Mouse (Mus musculus) embryonic stem cell, embryonic (primary cell): ENCODE results near the gene A930004D18Rik.

Source experiments
- CTCF ChIA-PET, 4 experiments: fragments of 300-600 bp in 2 of 4; fragments of 350-600 bp in 2 of 4; sonication (Branson Sonifier 250); formaldehyde crosslinking; loops; one replicate each; lab custom pipeline; 2022; ENCODE audit warnings: inconsistent platforms in 2 of 4; lab: Charles Lee
- POLR2A ChIA-PET, 4 experiments: fragments of 300-600 bp in 2 of 4; fragments of 350-600 bp in 2 of 4; sonication (Branson Sonifier 250); formaldehyde crosslinking; loops; one replicate each; lab custom pipeline; 2022; ENCODE audit warnings: antibody characterized with exemption in 4 of 4, inconsistent platforms in 1 of 4; lab: Charles Lee

A930004D18Rik gene

DNA sequence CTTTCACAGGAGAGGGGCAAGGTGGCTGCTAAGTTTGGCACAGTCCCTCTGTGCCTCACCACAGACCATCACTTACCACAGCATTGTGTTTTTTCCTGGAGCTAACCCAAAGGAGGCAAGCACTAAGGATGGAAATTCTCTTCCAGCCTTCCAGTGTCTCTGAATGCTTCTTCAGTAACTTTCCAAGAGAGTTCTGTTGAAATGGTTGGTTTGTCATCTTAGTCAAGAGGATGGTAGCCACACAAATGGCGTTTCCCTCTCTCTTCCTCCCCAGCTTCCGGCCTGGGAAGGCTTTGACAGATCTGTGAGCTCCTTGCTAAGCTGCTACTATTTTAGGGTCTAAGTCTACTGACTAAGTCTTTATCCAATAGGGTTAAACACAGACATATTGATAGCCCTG is at the start of gene A930004D18Rik:
Gene A930004D18Rik, minus strand, starts transcription at position 247 of the 400 bp plus-strand sequence.
- POLR2A ChIA-PET, result interaction anchor here (0.6 to 8.8 kb wide), 13 partner anchors 9 to 549 kb away, joined by 3 to 85 read pairs (median 5); partner anchors contain the start of gene Skida1 (in 2 of the 4)

DNA sequence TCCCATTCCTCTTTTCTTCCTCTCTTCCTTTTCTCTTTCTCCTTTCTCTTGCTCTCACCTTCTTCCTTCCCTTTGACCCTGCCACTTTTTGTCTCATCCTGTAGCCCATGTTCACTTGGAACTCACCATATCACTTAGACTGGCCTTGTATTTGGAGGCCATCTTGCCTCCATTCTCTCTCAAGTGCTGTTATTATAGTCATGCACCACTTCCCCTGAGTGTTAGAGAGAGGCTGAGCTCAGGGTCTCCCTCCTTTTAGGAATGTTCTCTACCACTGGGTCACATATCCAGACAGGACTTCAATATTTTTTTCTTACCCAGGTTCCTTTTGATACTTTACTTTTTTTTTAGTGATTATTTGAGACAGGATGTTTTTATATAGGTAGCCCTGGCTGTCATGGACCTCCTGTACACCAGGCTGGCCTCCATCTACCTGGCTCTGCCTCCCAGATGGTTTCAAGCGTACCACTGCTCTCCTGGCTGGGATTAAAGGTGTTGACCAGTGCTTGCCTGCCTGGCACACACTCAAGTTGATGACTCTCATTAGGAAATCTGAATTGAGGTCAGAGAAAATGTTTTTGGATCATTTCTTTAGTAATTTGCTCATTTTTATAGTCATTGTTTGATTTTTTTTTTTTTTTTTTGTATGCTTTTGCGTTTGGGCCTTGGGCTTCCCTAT is 42.8 kb upstream of the A930004D18Rik start:
- POLR2A ChIA-PET, result interaction anchor here in 2 of 4 experiments (1.1 to 1.5 kb wide), 3 partner anchors 11 to 144 kb away, joined by 3 to 6 read pairs (median 6); no protein-coding TSS in a partner anchor
- CTCF ChIA-PET, result no interaction called here

More for the DNA sequence above, at the start of gene A930004D18Rik:
- CTCF ChIA-PET, result interaction anchor here in 2 of 4 experiments (0.6 to 1.2 kb wide), 4 partner anchors 14 to 102 kb away, joined by 3 to 4 read pairs (median 4); no protein-coding TSS in a partner anchor

DNA sequence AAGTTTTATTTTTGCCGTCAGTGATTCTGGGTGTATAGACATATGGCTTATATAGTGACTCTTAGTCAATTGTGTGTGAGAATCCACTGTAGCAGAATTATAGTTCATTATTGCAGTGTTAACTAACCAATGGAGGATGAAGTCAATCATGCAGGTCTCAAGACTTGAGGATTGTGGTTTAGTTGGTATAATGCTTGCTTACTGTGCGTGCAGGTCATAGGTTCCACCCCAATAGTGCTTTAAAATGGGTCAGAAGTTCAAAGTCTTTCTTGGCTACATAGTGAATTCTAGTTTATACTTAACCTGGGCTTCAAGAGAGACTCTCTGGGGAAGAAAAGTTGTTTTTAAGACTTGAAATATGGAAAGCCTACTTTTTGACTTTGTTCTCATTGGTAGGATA is 34.4 kb upstream of the A930004D18Rik start:
- CTCF ChIA-PET, result no interaction called here
- POLR2A ChIA-PET, result interaction anchor here in 2 of 4 experiments (0.7 to 4.0 kb wide), 10 partner anchors 9 to 45 kb away, joined by 3 to 30 read pairs (median 4); no protein-coding TSS in a partner anchor

DNA sequence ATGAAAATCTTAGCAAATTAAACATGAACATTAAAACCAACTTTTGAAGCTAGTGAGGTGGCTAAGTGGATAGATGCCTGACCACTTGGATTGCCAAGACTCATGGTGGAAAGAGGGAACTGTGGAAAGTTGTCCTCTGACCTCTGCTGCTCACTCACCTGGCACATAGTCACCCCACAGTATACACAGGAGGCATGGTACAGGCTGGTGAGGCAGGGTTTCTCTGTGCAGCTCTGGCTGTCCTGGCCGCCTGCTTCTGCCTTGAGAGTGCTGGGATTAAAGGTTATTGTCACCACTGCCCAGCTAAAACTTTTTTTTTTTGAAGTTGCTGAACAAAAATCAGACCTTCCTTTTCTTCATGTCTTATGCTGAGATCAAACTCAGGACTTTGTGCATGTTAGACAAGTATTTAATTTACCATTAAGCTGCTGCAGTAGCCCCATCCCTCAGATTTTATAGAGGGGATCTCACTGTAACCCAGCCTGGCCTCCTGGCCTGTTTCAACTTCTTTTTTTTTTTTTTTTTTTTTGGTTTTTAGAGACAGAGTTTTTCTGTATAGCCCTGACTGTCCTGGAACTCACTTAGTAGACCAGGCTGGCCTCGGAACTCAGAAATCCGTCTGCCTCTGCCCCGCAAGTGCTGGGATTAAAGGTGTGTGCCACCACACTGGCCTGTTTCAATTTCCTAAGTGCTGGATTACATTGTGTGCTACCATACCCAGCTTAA is 30.7 kb upstream of the A930004D18Rik start:
- POLR2A ChIA-PET, result interaction anchor here in 3 of 4 experiments (0.6 to 2.4 kb wide), 29 partner anchors 9 to 137 kb away, joined by 3 to 13 read pairs (median 4); partner anchors contain the start of gene Skida1 (in 2 of the 3)
- CTCF ChIA-PET, result interaction anchor here in 1 of 4 experiments (0.7 to 0.9 kb wide), 3 partner anchors 41 to 101 kb away, joined by 3 to 6 read pairs (median 5); no protein-coding TSS in a partner anchor

DNA sequence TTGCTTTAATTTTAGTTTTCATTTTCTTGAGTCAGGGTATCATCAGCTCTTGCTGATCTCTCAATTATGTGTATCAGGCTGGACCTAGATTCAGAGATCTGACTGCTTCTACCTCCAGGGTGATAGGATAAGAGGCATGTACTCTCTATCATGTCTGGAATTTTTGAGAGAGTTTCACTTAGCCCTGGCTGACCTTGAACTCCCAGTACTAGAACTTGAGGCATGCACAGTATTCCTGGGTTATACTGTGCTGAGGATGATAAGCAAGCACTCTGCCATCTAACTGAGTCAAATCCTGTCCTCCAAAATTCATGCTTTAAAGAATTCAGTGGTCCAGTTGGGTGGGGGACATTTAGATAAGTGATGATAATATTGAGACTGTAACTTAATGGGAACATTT is 28.9 kb upstream of the A930004D18Rik start:
- POLR2A ChIA-PET, result interaction anchor here in 2 of 4 experiments (0.6 to 4.8 kb wide), 18 partner anchors 9 to 131 kb away, joined by 3 to 30 read pairs (median 3); partner anchors contain the start of gene Mllt10 (in 1 of the 2)
- CTCF ChIA-PET, result no interaction called here

DNA sequence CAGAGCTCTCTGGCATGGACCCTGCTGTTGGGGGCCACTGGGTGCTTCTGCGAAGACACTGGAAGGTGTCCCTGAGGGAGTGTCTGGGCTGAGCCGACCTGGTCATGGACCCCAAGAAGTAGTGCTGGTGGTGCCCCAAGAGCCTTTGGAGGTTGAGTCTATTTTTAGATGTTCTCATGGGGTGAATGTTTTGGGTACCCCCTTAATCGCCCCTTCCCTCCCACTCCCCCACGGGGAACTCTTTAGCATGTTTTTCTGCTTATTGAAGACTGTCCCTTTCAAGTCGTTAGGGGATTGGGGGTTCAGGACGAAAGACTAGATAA is 28.1 kb upstream of the A930004D18Rik start:
- POLR2A ChIA-PET, result interaction anchor here in 3 of 4 experiments (0.6 to 4.8 kb wide), 19 partner anchors 10 to 130 kb away, joined by 3 to 38 read pairs (median 4); partner anchors contain the start of genes Mllt10 (in 1 of the 3) and Skida1 (in 1 of the 3)
- CTCF ChIA-PET, result no interaction called here

DNA sequence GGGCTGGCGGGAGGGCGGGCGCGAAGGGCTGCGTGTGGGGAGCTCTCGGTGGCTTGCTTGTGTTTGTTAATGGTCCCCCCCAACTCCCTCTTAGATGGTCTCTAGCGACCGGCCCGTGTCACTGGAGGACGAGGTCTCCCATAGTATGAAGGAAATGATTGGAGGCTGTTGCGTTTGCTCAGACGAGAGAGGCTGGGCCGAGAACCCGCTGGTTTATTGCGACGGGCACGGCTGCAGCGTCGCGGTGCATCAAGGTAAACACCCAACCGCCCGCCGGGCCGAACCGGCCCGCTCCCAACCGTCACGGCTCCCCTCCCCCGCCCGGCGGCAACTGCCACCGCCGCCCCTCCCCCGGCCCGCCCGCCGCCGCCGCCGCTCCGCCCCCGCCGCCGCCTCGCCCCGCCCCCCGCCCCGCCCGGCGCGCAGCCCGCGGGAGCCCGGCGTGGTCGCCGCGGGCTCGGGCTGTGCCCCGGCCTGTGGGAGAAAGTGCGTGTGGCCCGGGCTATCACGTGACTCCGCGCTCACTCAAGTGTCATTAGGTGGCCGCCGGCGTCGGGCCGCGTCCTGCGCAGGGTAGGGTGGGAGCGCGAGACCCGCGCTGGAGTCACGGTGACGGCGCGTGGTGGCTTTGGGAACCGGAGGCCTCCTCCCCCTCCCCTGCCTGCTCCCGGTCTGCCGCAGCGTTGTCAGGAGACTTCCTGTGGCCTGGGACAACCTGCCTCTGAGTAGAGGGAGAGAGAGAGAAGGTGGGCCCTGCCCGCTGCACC is 27.6 kb upstream of the A930004D18Rik start:
- CTCF ChIA-PET, result no interaction called here
- POLR2A ChIA-PET, result interaction anchor here in 3 of 4 experiments (0.7 to 4.8 kb wide), 23 partner anchors 9 to 129 kb away, joined by 3 to 38 read pairs (median 4); partner anchors contain the start of genes Skida1 (in 2 of the 3) and Mllt10 (in 1 of the 3)

DNA sequence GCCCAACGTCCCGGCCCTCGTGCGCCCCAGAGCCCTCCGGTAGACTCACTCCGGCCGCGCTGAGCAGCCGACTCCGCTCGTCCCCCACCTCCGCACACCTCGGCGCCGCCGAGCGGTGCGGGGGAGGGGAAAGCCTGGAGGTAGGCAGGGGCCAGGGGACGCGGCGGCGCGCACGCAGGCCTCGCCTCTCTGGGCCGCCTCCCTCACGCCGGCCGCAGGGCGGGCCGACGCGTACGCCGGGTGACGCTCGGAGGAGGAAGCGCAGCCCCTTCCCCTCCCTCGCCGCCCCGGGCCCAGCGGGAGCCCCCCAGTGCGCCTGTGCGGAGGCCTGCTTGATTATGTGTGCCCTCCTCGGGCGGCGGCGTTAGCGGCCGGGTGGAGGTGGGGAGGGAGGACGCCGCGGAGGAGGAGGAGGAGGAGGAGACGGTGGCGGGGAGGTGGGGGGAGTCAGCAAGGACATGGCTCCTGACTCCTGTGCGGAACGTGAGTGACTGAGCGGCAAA is 26.9 kb upstream of the A930004D18Rik start:
- ChIA-PET CTCF (no interaction called here), POLR2A (interaction anchor here (0.9 to 4.8 kb wide), 35 partner anchors 8 to 180 kb away, joined by 3 to 38 read pairs (median 4); partner anchors contain the start of genes Skida1 (in 3 of the 4) and Mllt10 (in 1 of the 4))

DNA sequence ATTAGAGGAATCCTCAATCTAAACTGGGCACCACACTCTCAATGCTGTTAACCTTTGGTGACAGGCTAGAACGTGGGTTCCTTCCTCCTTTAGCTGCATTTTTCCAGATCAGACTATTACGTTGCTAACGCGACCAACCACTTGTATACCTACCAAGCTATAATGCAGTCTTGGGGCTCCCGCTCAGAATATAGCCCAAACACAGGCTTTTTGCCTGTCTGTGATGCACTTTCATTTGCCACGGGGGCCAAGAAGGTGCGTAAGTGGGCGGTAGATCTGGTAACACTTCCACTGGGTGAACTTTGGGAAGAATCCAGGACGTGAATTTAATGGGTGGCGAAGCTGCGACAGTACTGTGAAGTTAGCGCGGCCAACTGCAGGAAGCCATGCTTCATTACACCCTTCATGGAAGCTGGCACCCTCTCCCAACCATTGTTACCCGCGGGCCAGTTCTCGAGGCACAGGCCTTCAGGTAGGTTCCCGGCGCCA is 26.3 kb upstream of the A930004D18Rik start:
- ChIA-PET CTCF (interaction anchor here in 2 of 4 experiments (0.6 to 1.5 kb wide), 3 partner anchors 15 to 70 kb away, joined by 3 read pairs; no protein-coding TSS in a partner anchor), POLR2A (interaction anchor here (0.6 to 4.8 kb wide), 49 partner anchors 9 to 907 kb away, joined by 3 to 38 read pairs (median 4); partner anchors contain the start of gene Skida1 (in 4 of the 4))

DNA sequence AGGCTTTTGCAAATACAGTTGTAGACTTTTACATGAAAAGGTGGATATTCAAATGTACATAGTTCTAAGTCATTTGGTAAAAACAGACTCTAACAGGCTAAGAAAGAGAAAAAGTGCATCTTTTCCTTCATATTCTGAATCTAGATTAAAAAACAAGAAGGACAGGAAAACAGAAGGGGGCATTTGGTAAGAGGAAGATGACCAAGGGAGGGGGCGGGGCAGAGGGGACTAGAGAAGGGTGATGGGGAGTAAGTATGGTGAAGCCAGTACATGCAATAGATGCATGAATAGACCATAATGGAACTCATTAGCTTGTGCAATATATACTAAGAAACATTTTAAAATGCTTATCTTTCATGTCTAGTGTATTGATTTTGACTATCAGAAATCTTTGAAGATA is 22.9 kb upstream of the A930004D18Rik start:
- ChIA-PET POLR2A (interaction anchor here in 2 of 4 experiments (0.7 to 2.0 kb wide), 10 partner anchors 9 to 114 kb away, joined by 3 to 9 read pairs (median 3); partner anchors contain the start of gene Skida1 (in 1 of the 2)), CTCF (no interaction called here)

DNA sequence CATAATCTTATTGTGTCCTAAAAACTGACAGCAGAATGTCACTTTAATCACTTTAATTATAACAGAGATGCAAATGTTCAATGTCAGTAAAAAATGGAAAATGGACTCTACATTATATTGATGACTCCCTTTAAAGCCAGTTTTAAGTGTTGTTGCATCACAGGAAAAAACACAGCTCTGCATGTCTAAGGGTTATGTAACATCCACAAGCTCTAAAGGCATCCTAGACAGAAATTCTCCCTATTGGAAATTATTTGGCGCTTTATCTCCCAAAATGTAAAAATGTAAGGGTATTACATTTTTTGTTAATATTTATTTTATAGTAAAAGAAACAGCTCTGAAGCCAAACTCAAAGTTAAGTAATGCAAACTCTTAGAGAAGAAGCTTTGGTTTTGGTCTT is 22.4 kb upstream of the A930004D18Rik start:
- POLR2A ChIA-PET, result interaction anchor here in 2 of 4 experiments (0.7 to 4.1 kb wide), 11 partner anchors 10 to 114 kb away, joined by 3 to 17 read pairs (median 3); partner anchors contain the start of gene Skida1 (in 1 of the 2)
- CTCF ChIA-PET, result no interaction called here

DNA sequence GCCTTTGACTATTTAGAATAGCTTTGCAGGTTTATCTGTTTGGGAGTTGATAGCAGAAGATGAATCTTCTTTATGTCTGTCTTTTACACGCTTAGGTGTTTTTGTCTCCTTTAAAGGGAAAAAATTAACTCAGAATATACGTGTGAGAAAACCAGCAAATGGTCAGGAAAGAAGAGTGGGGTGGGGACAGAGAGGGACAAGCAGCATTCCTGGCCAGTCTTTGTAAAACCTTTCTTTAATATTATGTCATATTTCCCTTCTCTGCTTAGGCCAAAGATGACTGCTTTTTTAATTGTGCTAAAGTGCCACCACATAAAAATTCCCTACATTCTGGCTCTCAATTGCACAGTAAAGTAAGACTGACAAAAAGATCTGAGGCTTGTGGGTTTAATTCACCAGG is 21.5 kb upstream of the A930004D18Rik start:
- ChIA-PET POLR2A (interaction anchor here in 2 of 4 experiments (1.2 to 4.1 kb wide), 10 partner anchors 10 to 122 kb away, joined by 3 to 17 read pairs (median 4); partner anchors contain the start of gene Skida1 (in 2 of the 2)), CTCF (no interaction called here)

DNA sequence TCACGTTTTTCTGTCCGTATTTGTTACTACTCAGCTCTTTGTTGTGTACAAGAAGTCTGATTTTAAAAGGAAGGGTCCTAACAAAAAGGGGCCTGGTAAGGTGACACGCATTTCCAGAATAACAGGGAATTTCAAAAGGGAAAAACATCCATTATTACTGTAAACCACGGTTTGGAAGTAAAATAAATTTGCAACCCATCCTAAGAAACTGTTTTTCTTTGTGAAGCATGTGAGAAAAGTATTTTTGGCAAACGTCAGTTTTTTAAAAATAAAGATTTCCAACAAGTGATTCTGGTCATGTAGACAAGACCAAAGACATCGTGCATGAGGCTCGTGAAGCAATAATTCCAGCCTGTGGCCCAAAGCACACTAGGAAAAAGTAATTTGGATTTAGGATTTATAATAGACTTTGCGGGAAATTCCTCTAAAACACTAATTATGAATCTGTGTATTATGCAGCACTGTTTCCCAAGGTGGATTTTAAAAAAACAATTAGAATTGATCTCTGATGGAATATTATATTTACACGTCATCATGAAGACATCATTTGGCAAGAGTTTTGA is 20.7 kb upstream of the A930004D18Rik start:
- ChIA-PET POLR2A (interaction anchor here in 3 of 4 experiments (0.6 to 5.8 kb wide), 31 partner anchors 9 to 136 kb away, joined by 3 to 58 read pairs (median 5); partner anchors contain the start of gene Skida1 (in 2 of the 3)), CTCF (interaction anchor here in 2 of 4 experiments (0.6 to 1.2 kb wide), 2 partner anchors 11 to 37 kb away, joined by 3 to 9 read pairs; no protein-coding TSS in a partner anchor)

DNA sequence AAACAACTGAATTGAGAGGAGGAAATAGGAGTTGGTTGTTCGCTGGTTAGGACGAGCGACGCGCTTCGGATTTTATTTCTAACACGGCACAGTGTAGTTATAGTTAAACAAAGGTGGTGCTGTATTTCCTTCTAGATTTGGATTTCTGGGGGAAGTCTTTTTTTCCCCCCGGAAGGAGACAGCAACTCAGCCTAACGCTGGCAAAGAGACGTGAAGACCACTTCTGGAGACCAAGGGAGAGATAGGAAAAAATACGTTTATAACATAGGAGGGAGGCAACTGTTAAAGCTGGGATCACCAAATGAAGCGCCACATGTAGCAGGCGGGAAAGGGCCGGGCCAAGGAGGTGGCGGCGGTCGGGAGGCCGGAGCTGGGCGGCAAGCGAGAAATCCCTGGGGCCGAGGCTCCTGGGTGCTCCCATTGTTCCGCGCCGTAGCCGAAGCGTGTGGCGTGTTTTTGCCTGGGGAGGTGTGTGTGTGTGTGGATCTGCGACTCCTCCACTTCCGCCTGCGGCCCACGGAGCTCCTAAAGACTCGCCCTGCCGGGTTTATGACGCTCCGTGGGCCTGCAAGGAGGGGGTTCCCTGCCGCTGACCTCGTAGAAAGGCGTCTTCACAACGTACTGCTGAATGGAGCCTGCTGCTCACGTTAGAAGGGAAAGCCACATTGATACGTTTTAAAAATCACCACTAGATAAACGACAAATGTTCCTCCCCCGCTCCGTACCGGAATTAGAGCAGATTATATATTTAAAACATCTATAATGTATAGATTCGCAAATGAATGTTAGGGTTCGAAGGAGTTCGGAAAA is 20.0 kb upstream of the A930004D18Rik start:
- POLR2A ChIA-PET, result interaction anchor here in 3 of 4 experiments (0.6 to 5.8 kb wide), 35 partner anchors 8 to 158 kb away, joined by 3 to 58 read pairs (median 5); partner anchors contain the start of gene Skida1 (in 2 of the 3)
- CTCF ChIA-PET, result interaction anchor here in 1 of 4 experiments (1.2 kb wide), 1 partner anchor 11 kb away, joined by 3 read pairs; no protein-coding TSS in a partner anchor

DNA sequence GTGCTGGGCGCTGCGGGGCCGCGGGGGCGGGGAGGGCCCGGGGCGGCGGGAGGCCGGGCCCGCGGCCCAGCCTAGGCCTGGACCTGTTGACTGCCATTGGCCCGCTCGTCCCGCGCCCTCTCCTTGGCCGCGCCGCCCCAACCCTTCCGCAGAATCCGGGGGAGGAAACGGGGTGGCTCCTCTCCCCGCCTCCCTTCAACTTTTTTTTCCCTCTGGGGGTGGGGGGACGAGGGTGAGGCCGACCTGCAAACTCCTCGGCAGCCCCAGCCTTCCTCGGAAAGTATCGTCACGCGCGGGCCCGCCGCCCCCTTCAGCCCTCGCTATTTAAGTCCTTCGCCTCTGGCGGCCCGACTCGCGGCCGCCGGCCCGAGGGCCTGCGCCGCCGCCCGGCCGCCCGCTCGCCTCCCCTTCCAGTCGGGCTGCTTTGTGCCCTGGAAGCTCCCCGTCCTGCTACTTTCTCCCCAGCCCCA is 19.3 kb upstream of the A930004D18Rik start:
- POLR2A ChIA-PET, result interaction anchor here in 3 of 4 experiments (0.8 to 5.8 kb wide), 32 partner anchors 8 to 157 kb away, joined by 3 to 58 read pairs (median 5); partner anchors contain the start of gene Skida1 (in 2 of the 3)

More for the DNA sequence above, 19.3 kb upstream of the A930004D18Rik start:
- CTCF ChIA-PET, result interaction anchor here in 1 of 4 experiments (1.2 kb wide), 1 partner anchor 10 kb away, joined by 3 read pairs; no protein-coding TSS in a partner anchor
